Mouse (Mus musculus): ENCODE data around the gene Cdc37l1.

DNA sequence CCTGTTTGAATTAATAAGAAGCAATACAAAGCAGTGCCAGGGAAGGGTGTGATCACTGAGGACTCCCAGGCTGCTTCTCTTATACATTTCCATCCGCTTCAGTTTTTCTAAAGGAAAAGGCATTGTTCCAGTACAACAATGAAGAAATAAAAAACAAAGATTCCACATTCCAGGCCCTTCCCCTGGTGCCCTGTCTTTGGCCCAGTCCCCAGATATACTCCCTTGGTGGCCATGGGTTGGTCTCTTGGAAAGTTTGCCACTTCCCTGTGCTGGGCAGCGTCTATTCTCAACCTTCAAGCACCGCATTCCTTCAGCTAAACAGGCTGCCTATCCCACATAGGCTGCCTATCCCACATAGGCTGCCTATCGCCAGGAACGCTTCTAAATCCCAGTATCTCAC lies 46.9 kb downstream of the Cdc37l1 start:
- TF ChIP-seq EP300 (IDR thresholded peaks at IDR 0.05; ENCODE audit: insufficient read depth, low read depth, low read length) (no peak), CTCF (IDR thresholded peaks at IDR 0.05) (no peak)
